In the genomic region with DNA sequence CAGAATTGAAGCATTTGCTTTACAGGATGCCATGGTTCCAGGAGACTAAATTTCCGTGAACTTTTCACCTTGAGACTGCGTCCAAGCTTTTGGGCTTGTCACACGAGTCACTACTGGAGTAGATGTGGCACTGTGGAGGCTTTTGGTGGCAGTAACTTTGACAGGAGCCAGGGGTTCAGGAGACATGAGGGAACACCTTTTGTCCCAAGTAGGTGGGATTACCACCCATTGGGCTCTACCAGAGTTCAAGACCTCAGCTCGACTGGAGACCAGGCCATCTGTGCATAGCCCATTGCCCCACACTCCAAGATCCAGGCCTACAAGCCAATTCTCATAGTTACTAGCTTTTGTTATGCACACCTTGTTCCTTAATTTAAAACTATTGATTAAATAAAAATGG, we compare ENCODE assay signal across 16 mouse cellular contexts.
"Had no signal": no experiment of that assay in that cellular context is flagged by ENCODE, and none has a peak within 500 bp of the region (broad histone marks: within the 10 kb centered on the region; RNA-seq: fewer than 3 reads in every experiment).

No protein-coding gene starts in this region.

- H3K36me3 ChIP-seq: lung, embryonic 15.5 days; midbrain, embryonic 13.5 days; midbrain, embryonic 15.5 days; neural tube, embryonic 12.5 days; stomach, embryonic 15.5 days had no signal

- H3K27ac ChIP-seq: lung, embryonic 15.5 days; macrophage; midbrain, embryonic 13.5 days; midbrain, embryonic 15.5 days; neural tube, embryonic 12.5 days; stomach, embryonic 15.5 days; stomach, postnatal 0 days had no signal

- H3K9me3 ChIP-seq: lung, embryonic 15.5 days; megakaryocyte, embryonic 14.5 days; midbrain, embryonic 15.5 days; neural tube, embryonic 12.5 days; stomach, embryonic 15.5 days had no signal

- H3K4me3 ChIP-seq: lung, embryonic 15.5 days; megakaryocyte, embryonic 14.5 days; midbrain, embryonic 13.5 days; midbrain, embryonic 15.5 days; neural tube, embryonic 12.5 days; stomach, embryonic 15.5 days had no signal

- ATAC-seq: lung, postnatal 0 days; midbrain, embryonic 13.5 days; midbrain, embryonic 15.5 days had no signal

- DNase-seq: lung, adult 2 months; lung, postnatal 14 days; lung, postnatal 36 days; right cerebral cortex, postnatal 14 days; thymus, adult 2 months; thymus, postnatal 25 days; thymus, postnatal 4 days had no signal

- H3K4me1 ChIP-seq: lung, embryonic 15.5 days; midbrain, embryonic 13.5 days; midbrain, embryonic 15.5 days; neural tube, embryonic 12.5 days; stomach, embryonic 15.5 days had no signal

- H3K27me3 ChIP-seq: lung, embryonic 15.5 days; megakaryocyte, embryonic 14.5 days; midbrain, embryonic 13.5 days; midbrain, embryonic 15.5 days; neural tube, embryonic 12.5 days; stomach, embryonic 15.5 days had no signal
